Mouse (Mus musculus) left cerebral cortex, postnatal 14 days (tissue): ENCODE measurements around the gene S100pbp. TPM values are rescaled to one million over a fixed set of nuclear protein-coding genes. Genes with fewer than 3 reads are reported as not detected.
"Not testable (repeated sequence)": the region's sequence is repeated elsewhere in the genome, so short reads cannot be mapped to it uniquely, and the experiment has no call there.

ENCODE experiments used
- DNase-seq, 2 experiments: peaks; one replicate each; pipeline ENCODE4 v3.0.0; 2021 to 2022; ENCODE audit warnings: low spot score in 2 of 2, mixed read lengths in 1 of 2
- intact Hi-C: fragments of 180-260 bp; cut with DNase I; formaldehyde crosslinking; loops from one replicate; pipeline ENCODE4 v1.15.1; 2025
- total RNA-seq, 2 experiments: library from RNA; stranded (reverse); gene quantifications; 2 replicates each; pipeline ENCODE4 v1.2.3; 2021

S100pbp gene
- total RNA-seq, 2 experiments from 2014 or later, result 35.3 to 35.5 TPM

DNA sequence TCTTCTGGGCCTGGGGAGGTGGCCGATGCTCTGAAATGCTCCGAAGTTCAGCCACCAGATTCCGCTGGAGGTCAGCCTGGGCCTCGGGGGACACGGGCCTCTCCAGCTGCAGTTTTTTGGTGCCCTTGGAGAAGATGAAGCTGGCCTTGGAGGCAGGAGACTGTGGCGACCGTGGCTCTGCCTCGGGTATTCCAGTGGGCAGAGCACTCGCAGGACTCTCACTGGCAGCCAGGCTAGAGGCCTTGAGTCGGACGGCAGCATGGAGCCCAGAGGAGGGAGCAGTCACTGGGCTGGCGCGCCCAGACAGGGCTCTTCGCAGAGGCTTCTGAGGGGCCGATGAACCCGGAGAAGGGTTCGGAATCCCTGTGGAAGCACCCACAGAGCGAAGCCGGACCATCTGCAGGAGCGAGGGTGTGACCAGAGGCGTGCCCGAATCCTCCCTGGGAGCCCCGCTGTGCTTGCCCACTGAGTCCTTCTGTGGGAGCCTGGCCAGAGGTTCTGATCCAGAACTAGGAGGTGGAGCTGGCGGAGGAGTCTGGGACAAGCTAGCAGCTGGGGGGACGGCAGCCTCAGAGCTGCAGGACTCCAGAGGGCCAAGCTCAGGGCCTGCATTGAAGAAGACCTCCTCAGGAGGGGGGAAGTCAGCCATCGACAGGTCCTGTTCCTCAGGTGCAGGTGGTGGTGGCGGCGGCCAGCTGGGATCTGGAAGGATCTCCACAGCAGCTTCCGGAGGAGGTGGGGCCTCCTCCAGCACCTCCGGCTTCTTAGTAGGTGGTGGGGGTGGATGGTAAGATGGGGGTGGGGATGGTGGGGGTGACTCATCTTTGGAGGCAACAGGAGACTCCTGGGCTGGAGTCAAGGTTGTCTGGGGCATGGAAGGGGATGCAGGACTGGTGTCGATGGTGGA is 32.7 kb upstream of the S100pbp start:
- intact Hi-C loops, result loop anchor here (5.0 kb wide), 1 partner anchor 50 kb away; no protein-coding TSS in a partner anchor
- no peak for DNase-seq

DNA sequence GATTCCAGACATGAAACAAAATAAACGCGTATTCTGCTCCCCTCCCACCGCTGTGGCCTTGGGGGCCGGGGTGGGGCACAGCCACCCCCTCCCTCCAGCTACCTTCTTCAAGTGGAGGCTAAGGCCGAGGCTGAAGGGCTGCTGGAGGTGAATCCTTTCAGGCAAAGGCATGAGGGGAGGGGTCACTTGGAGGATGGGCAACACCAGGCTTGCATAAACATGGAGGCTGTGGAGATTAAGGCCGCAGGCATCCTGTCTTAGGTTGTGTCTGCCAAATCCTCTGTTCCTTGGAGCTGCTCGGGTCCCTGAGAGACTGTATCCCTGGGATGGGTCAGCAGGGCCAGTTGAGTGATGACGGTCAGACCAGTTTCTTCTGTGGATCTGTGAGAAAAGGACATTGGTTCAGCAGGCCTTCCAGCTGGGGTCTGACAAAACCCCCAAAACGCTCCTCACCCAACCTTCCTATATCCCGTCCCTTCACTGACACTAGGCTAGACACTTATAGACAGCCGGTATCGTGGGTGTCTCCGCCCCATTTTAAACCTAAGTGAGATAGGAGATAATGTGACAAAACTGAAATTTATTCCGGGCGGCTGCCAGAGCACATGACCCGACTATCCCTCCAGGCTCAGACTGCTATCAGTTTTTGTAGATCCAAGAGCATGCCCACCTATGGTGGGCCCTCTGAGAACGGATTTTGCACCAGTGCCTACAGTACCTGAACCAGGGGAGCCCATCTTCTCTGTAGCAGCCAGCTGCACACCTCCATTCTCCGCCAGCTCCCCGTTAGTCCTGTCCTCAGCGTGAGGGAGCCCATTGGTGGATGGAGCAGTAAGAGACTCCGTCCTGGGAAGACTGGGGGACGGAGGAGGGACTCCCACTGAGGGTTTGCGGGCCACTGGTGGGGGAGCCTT is 31.8 kb upstream of the S100pbp start:
- intact Hi-C loops, result loop anchor here (5.0 kb wide), 1 partner anchor 51 kb away; no protein-coding TSS in a partner anchor
- no peak for DNase-seq

DNA sequence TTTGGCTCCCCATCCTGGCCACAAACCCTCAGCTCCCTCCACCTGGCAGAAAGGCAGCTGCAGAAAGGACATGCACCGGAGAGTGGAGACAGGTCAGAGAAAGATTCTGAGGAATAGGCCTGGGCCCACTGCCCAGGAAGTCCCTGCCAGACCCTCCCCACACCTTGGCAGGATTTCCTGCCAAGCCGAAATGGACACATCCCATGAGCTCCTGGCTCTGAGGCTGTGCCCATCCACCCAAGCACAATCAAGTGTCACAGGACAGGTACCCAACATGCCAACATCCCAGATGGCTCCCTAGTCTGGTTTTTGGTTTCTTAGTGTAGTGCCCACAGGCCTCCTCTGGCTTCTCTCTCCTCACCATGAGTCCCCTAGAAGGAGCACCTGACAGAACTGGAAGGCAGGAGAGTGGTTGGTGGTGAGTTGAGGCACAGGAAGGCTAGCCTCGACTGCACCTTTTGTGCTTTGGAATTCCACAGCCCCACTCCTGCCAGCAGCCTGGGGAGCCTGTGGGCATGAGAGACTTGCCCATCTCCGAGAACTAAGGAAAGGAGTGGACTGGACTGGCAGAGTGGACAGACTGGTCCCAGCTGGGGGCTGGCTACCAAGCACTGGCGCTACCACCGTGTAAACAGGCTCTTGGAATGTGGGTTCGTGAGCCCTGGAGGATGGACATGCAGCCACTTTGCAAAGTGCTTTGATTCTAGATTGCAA is 31.0 kb upstream of the S100pbp start:
- DNase-seq, result no peak
- intact Hi-C loops, result loop anchor here (5.0 kb wide), 1 partner anchor 52 kb away; no protein-coding TSS in a partner anchor

DNA sequence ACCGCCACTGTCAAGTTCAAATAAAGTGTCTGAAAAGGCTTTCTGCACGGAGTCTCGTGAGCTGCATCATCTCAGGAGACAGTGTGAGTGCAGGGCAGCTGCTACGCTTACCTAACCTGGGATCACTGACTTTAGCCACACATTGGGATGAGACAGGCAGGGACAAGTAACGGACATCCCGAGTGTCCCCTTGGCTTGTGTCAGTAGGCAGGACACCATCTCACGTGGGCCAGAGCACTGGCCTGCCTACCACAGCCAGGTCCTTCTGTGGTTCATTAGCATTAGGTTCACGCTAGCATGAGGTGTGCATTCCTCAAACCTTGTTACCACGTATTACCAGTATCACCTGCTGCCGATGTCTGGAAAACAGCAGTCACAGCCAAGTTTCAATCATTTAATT is 29.7 kb upstream of the S100pbp start:
- no peak for DNase-seq
- intact Hi-C loops, result no loop called here

DNA sequence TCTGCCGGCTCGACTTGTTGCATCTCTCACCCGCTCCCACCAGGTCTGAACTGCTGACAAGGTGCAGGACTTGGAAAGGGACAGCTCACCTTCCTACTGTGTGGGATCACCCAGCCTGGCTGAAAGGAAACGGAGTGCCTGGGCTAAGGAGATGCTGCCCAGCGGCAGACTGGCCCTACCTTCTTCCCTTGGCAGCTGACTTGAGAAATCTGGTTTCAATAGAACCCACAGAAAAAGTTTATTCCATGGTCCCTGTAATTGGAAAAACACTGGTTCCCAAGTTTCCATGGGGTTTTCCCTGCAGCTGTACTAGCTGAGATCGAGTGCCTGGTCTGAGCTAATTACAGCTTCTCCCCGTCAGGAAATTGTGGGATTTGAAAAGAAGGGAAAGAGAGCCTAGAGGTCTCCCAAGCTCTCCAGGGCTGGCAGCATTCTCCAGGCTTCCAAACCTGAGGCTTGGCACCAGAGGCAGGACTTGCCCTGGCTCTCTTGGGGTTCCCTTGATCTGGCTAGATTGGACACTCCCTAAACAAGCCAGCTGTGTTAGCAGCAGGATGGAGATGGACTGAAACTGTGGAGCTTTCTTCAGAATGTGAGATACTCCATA is 29.1 kb upstream of the S100pbp start:
- no peak for DNase-seq
- intact Hi-C loops, result no loop called here

DNA sequence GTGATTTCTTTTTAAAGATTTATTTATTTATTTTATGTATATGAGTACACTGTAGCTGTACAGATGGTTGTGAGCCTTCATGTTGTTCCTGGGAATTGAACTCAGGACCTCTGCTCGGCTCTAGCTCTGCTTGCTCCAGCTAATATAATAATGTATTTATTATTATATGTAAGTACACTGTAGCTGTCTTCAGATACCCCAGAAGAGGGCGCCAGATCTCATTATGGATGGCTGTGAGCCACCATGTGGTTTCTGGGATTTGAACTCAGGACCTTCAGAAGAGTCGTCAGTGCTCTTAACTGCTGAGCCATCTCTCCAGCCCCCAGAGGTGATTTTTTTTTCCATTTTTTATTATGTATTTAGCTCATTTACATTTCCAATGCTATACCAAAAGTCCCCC is 23.0 kb upstream of the S100pbp start:
- DNase-seq, result not testable (repeated sequence)
- intact Hi-C loops, result loop anchor here (5.0 kb wide), 1 partner anchor 245 kb away; no protein-coding TSS in a partner anchor

DNA sequence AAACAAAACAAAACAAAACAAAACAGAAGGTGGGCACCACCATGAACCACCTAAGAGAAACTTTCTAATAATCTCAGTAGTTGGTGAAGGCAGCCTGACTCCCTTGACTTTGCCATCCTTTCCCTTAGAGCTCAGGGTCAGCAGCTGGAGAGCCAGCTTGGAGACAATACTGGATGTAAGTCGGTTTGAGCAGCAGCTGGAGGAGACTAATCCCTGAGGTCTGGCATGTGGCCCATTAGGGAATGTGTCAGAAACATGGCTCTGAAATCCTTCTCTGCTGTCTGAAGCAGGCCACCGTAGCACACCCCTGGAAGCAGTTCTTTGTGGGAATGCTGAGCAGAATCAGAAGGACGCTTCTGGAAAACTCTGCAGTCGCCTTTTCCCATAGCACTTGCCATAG is 21.9 kb upstream of the S100pbp start:
- intact Hi-C loops, result loop anchor here (2.0 to 5.0 kb wide), 2 partner anchors 65 to 246 kb away; no protein-coding TSS in a partner anchor

DNA sequence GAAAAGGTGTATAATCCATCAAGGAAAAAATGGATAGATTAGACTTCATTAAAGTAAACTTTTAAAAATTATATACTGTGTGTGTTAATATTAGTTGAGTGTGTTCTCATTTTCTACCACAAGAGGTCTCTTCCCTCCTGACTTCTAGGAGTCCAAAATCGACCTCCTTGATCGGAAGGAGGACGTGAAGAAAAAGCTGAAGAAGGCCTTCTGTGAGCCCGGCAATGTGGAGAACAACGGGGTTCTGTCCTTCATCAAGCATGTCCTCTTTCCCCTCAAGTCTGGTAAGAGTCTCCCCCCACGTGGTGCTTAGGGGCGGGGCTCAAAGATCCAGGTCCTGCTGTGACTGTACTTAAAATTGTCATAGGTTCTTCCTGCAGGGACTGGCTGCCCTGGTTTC is 20.0 kb upstream of the S100pbp start:
- intact Hi-C loops, result no loop called here
- peak in 1 of 2 experiments; percentile 28 for DNase-seq

More for the DNA sequence above, 21.9 kb upstream of the S100pbp start:
- DNase-seq, result no peak

DNA sequence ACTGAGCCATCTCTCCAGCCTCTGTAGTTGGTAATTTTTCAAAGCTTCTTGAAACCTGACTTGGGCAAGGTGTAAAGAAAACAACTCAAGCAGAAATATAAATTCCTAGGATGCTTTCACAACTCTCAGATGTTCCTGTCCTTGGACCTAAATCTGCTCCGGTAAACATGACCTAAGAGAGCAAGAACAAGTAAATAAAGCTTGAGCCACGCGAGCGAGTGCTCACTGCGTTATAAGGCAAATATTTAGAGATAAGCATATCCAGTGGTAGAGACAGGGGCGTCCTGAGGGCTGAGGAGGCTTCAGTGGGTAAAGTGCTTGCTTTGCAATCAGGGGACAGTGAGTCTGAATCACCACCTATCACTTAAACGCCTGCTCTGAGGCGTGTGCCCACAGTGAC is 17.3 kb upstream of the S100pbp start:
- no peak for DNase-seq
- intact Hi-C loops, result no loop called here

DNA sequence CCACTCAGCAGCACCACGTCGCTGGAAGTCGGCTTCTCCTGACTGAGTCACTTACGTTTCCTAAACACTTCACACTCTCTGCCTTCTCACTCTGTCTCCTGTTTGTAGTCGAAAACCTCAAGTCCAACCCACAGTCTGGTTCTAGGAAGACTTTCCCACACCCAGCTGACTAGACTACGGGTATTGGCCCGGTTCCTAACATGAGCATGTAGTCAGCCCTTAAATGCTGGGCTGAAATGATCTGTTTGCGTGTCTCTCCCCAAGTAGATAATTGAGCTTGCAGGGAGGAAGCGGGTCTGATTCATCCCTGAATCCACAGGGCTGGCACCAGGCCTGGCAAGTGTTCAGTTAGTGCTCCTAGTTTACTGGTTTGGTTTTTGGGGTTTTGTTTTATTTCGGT is 15.1 kb upstream of the S100pbp start:
- intact Hi-C loops, result no loop called here
- DNase-seq, result peak in 1 of 2 experiments; percentile 49

DNA sequence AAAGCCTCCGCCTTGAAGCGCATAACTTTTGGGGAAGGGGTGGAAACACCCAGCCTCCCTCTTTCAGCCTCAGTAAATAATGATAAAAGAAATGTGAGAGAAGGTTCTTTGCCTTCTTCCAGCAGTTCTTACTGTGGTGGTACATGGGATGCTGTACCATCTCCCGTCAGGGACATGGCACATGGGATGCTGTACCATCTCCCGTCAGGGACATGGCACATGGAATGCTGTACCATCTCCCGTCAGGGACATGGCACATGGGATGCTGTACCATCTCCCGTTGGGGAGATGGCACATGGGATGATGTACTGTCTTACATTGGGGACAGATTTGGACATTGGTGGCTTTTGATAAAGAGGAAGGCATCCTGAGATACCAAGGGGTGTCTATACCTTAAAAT is 8.0 kb upstream of the S100pbp start:
- intact Hi-C loops, result no loop called here
- no peak for DNase-seq

DNA sequence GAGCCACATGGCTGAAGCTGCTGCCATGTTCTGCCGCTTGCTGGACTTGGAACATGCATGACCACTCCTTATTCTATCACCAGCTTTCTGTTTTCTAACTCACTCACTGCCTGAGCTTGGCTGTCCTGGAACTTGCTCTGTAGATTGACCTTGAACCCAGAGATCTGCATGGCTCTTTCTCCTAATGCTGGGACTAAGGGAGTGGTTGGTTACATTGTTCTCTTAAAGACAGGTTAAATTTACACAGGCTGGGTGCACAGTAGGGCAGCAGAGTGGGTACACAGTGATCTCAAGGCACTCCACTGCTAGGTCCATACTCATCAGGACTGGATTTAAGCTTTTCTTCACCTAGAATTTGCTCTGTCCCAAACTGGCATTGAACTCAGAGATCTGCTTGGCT is 4.8 kb upstream of the S100pbp start:
- DNase-seq, result no peak
- intact Hi-C loops, result no loop called here

DNA sequence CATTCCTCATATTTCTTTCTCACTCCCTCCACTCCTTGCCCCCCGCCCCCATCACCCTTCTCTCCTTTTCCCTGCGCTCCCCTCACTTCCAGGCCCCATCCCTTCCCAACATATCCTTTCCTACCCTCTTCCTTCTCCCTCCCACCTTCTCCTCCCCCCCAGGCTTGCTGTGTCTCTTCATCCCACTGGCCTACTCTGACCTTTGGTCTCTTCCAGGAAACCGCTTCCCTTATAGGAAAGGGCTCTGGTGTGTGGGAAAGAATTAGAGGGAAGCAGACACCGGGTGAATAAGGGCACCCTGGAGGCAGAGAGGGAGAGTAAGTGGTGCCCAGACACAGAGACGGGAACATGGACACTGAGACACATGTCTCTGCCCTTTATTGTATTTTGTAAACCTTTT is 2.2 kb upstream of the S100pbp start:
- no peak for DNase-seq
- intact Hi-C loops, result no loop called here

DNA sequence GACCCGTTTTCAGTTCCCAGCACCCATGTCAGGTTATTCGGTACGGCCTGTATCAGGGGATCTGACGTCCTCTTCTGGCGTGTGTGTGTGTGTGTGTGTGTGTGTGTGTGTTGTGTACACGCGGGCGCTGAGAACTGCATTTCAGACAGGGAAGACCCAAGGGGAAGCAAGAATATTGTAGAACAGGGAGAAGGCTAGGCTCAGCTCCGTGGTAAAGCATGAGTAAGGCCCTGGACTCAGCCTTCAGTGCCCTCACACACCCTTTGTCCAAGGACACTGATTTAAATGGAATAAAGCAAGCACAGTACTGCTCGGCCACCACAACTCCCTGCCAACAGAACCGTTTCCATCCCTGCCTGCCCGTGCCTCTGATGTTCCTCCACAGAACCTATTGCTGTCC is 1.0 kb upstream of the S100pbp start:
- intact Hi-C loops, result no loop called here
- DNase-seq, result peak in 1 of 2 experiments; percentile 26

DNA sequence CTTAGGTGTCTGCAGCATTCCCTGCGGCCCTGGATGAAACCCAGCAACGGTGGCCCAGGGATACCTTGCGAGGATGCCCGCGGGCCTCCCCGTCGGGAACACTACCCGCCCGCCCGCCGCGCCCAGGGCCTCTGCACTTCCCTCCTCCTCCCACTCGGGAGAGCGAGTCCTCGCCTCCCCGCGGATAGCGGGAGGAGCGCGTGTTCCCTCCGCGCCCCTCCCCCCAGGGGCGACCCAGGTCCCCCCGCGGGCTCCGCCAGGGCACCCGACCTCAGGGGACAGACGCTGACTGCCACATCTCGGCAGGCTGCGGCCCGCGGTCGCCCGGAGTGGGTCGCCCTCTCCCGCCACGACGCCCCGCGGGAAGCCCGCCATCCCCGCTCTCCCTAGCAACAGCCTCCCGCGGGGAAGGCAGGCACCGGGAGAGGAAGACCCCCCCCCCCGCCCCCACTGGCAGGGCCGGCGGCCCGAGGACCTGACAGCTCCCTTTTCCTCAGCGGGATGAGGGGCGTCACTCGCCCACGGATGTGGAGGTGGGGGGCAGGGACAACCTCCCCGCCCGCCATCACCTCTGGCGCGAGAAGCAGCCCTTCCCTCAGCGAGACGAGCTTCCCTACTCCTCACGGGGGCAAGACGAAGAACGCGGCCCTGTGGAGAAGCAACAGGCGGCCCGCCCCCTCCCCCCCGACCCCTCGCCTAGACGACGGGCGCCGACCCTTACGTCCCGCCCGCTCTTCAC is 555 bp downstream of the S100pbp start:
- intact Hi-C loops, result loop anchor here (10.0 kb wide), 1 partner anchor 54 kb away; the partner anchor contains the start of gene Fndc5
- DNase-seq, result peak; percentile 53

DNA sequence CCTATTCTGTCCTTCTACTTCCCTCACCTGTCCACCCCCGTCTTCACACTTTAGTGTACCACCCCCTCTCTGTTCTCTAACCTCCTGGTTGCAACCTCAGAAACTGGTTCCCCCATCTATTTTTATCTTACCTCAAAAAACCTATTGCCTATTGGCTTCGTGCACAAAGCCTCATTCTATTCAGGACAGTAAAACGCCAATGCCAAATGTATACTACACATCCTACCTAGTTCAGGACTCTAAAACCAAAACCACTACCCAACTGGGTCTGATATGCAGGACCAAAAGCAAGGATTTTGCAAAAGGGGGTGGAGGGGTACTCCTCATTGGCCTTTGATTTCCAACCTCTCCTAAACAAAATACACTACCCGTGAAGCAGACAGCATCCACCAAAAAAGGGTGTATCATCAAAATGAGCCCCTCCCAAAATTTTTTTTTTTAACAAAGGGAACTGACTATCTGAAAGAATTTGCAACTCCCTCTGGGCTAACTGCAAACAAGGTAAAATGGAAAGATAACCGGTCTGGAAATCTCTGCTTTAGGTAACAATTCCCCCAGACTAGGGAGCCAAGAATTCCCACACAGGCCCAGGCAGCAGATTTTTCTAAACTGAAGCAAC is 1.4 kb downstream of the S100pbp start:
- no peak for DNase-seq
- intact Hi-C loops, result loop anchor here (10.0 kb wide), 1 partner anchor 53 kb away; the partner anchor contains the start of gene Fndc5

DNA sequence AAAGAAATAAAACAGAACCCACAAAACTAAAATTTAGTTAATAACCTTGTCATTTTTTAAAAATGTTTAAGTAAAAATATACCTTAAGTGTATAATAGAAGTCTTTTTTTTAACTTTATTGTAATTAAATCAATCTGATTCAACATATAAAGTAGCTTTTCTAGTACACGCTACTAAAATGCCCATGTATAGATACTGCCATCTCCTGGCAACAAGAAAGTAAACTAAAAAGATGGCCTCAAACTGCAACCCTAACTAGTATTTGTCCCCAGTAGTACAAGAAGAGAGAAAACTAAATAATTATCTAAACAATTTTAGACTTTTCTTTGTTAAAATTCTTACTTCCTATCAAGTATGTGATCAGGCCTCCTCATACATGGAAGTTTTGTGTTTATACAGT is 10.0 kb downstream of the S100pbp start:
- no peak for DNase-seq
- intact Hi-C loops, result no loop called here

DNA sequence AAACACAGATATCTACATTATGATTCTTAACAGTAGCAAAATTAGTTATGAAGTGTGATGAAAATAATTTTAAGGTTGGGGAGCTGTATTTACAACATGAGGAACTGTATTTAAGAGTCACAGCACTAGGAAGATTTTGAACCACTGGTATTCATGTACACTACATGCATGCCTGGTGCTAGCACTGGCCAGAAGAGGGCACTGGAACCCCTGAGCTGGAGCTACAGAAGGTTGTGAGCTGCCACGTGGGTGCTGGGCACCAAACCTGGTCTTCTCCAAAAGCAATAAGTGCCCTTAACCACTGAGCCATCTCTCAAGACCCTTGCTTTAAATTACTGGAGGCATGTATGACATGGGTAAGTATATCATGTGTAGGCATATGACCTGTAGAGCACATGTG is 17.0 kb downstream of the S100pbp start:
- intact Hi-C loops, result no loop called here

More for the DNA sequence above, 17.0 kb downstream of the S100pbp start:
- no peak for DNase-seq
